Mouse (Mus musculus) left cerebral cortex, postnatal 36 days (tissue): ENCODE measurements around the gene Kcna3. TPM values are rescaled to one million over a fixed set of nuclear protein-coding genes. Genes with fewer than 3 reads are reported as not detected.

Source experiments
- DNase-seq, 2 experiments: peaks; one replicate each; pipeline ENCODE4 v3.0.0; 2021 to 2022; ENCODE audit warnings: low spot score in 2 of 2, mixed read lengths in 1 of 2
- intact Hi-C: fragments of 180-260 bp; cut with DNase I; formaldehyde crosslinking; loops from one replicate; pipeline ENCODE4 v1.15.1; 2025
- total RNA-seq, 2 experiments: library from RNA; stranded (reverse); gene quantifications; 2 replicates each; pipeline ENCODE4 v1.2.3; 2021

The Kcna3 gene
- total RNA-seq, 2 experiments from 2014 or later, result 30.7 to 31.1 TPM

- no peak for DNase-seq
- intact Hi-C loops, result no loop called here
These were observed 5.7 kb downstream of the Kcna3 start for GRCm38 (mm10) chr3:107041718-107042117.

- DNase-seq, result no peak
- intact Hi-C loops, result no loop called here
These were observed 25.5 kb downstream of the Kcna3 start for GRCm38 (mm10) chr3:107061468-107061867.

GRCm38 (mm10) chr3:107062771-107063170 is 26.8 kb downstream of the Kcna3 start:
- no peak for DNase-seq
- intact Hi-C loops, result no loop called here

GRCm38 (mm10) chr3:107065510-107066095 is 29.6 kb downstream of the Kcna3 start:
- intact Hi-C loops, result no loop called here
- DNase-seq, result no peak

GRCm38 (mm10) chr3:107066165-107066850 is 30.3 kb downstream of the Kcna3 start:
- intact Hi-C loops, result no loop called here
- no peak for DNase-seq

- intact Hi-C loops, result no loop called here
- no peak for DNase-seq
These were observed 31.3 kb downstream of the Kcna3 start for GRCm38 (mm10) chr3:107067245-107067644.

- intact Hi-C loops, result no loop called here
- DNase-seq, result no peak
These were observed 37.9 kb downstream of the Kcna3 start for GRCm38 (mm10) chr3:107073863-107074262.

GRCm38 (mm10) chr3:107075705-107076104 is 39.7 kb downstream of the Kcna3 start:
- no peak for DNase-seq
- intact Hi-C loops, result no loop called here

GRCm38 (mm10) chr3:107076658-107077057 is 40.7 kb downstream of the Kcna3 start:
- DNase-seq, result no peak
- intact Hi-C loops, result no loop called here

- no peak for DNase-seq
- intact Hi-C loops, result no loop called here
These were observed 41.1 kb downstream of the Kcna3 start for GRCm38 (mm10) chr3:107077101-107077500.

GRCm38 (mm10) chr3:107080803-107081202 is 44.8 kb downstream of the Kcna3 start:
- intact Hi-C loops, result loop anchor here (1.0 to 5.0 kb wide), 2 partner anchors 141 to 179 kb away; no protein-coding TSS in a partner anchor
- no peak for DNase-seq

- intact Hi-C loops, result loop anchor here (1.0 to 5.0 kb wide), 2 partner anchors 141 to 179 kb away; no protein-coding TSS in a partner anchor
- DNase-seq, result no peak
These were observed 45.3 kb downstream of the Kcna3 start for GRCm38 (mm10) chr3:107081227-107081626.

- intact Hi-C loops, result loop anchor here (5.0 kb wide), 1 partner anchor 182 kb away; no protein-coding TSS in a partner anchor
- no peak for DNase-seq
These were observed 48.6 kb downstream of the Kcna3 start for GRCm38 (mm10) chr3:107084586-107084985.

- no peak for DNase-seq
- intact Hi-C loops, result no loop called here
These were observed 51.4 kb downstream of the Kcna3 start for GRCm38 (mm10) chr3:107087410-107087809.

Other genes with a start within 250 kb of the Kcna3 start
- 1 to 10 TPM; 8.7 to 9.2 TPM for gene Cd53, start 246.0 kb upstream of the Kcna3 start, total RNA-seq
- not detected for gene Olfr266, start 209.9 kb upstream of the Kcna3 start, total RNA-seq
- gene Kcna2, start 65.0 kb downstream of the Kcna3 start, total RNA-seq, result 100 to 1,000 TPM; 148 to 155 TPM
- under 1 TPM in 1 of 2 experiments, not detected in 1; 0.20 TPM for gene Kcna10, start 146.9 kb downstream of the Kcna3 start, total RNA-seq
- not detected for gene Cym, start 185.6 kb downstream of the Kcna3 start, total RNA-seq
- not detected for gene A630076J17Rik, start 194.4 kb downstream of the Kcna3 start, total RNA-seq
- gene Prok1, start 203.5 kb downstream of the Kcna3 start, total RNA-seq, result not detected
- 10 to 100 TPM; 64.6 to 66.8 TPM for gene Lamtor5, start 242.7 kb downstream of the Kcna3 start, total RNA-seq